Mouse (Mus musculus): ENCODE results near the gene Gm21149.
"Not testable (repeated sequence)": the region's sequence is repeated elsewhere in the genome, so short reads cannot be mapped to it uniquely, and the experiment has no call there.

The Gm21149 gene

GRCm38 (mm10) chr5:15461613-15462012, 14.7 kb downstream of the Gm21149 start:
- not testable (repeated sequence) for DNase-seq (ENCODE audit: low spot score)

GRCm38 (mm10) chr5:15457865-15458571, 18.3 kb downstream of the Gm21149 start:
- DNase-seq (ENCODE audit: low spot score) = not testable (repeated sequence)
